Mouse (Mus musculus): ENCODE data around the gene Syt3.

The Syt3 gene

GRCm38 (mm10) chr7:44383980-44384715, at the start of gene Syt3:
Gene Syt3, plus strand, starts transcription at chr7:44384102.
- peak; percentile 83 for DNase-seq (ENCODE audit: low spot score)

GRCm38 (mm10) chr7:44334139-44334538, 49.8 kb upstream of the Syt3 start:
- DNase-seq (ENCODE audit: low spot score), result no peak

- DNase-seq (ENCODE audit: low spot score), result peak; percentile 37
Measured at GRCm38 (mm10) chr7:44335031-44335878, 48.6 kb upstream of the Syt3 start.

GRCm38 (mm10) chr7:44336046-44337021, 47.6 kb upstream of the Syt3 start:
- peak; percentile 72 for DNase-seq (ENCODE audit: low spot score)

GRCm38 (mm10) chr7:44337121-44337849, 46.6 kb upstream of the Syt3 start:
- DNase-seq (ENCODE audit: low spot score), result no peak

- no peak for DNase-seq (ENCODE audit: low spot score)
Measured at GRCm38 (mm10) chr7:44340226-44340625, 43.7 kb upstream of the Syt3 start.

- no peak for DNase-seq (ENCODE audit: low spot score)
Measured at GRCm38 (mm10) chr7:44341119-44341518, 42.8 kb upstream of the Syt3 start.

- no peak for DNase-seq (ENCODE audit: low spot score)
Measured at GRCm38 (mm10) chr7:44341714-44342113, 42.2 kb upstream of the Syt3 start.

GRCm38 (mm10) chr7:44343459-44344015, 40.4 kb upstream of the Syt3 start:
- DNase-seq (ENCODE audit: low spot score), result no peak

- no peak for DNase-seq (ENCODE audit: low spot score)
Measured at GRCm38 (mm10) chr7:44344622-44345021, 39.3 kb upstream of the Syt3 start.

GRCm38 (mm10) chr7:44349043-44349442, 34.9 kb upstream of the Syt3 start:
- no peak for DNase-seq (ENCODE audit: low spot score)

GRCm38 (mm10) chr7:44350957-44351711, 32.8 kb upstream of the Syt3 start:
- peak; percentile 90 for DNase-seq (ENCODE audit: low spot score)

- no peak for DNase-seq (ENCODE audit: low spot score)
Measured at GRCm38 (mm10) chr7:44351881-44352749, 31.8 kb upstream of the Syt3 start.

GRCm38 (mm10) chr7:44352750-44353600, 30.9 kb upstream of the Syt3 start:
- no peak for DNase-seq (ENCODE audit: low spot score)

GRCm38 (mm10) chr7:44353601-44354340, 30.1 kb upstream of the Syt3 start:
- no peak for DNase-seq (ENCODE audit: low spot score)

- no peak for DNase-seq (ENCODE audit: low spot score)
Measured at GRCm38 (mm10) chr7:44355411-44355810, 28.5 kb upstream of the Syt3 start.

Data from layer of hippocampus, adult 11-12 months (tissue).